Comparison of ENCODE assay signal across 9 mouse cellular contexts in the genomic region with DNA sequence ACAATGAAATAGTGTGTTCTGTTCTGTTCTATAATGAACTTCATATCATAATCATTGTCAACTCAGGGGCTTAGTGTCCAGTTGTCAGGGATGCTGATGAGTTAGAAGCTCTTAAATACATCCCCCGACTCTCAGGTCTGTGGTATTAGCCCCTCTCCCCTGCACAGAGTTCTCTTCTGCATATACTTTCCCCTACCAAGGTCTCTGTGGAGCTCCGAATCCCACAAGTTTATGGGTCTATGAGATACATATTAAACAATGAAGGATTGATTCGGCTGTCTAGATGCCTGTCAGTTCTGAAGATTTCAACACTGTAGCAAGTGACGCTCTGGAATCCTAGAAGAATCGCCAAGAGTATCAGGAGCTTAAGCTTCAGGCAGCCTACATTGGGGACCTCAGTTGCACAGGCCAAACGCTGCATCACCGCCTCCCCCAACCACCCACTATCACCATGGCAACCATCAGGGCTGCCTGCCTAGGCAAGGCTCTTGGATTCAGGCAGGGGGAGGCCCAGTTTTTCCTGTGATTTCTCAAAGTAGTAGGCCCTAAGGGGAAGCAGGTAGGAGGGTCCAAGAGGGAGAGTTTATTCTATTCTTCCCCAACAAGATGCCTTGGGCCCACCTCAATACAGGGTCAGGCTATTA.
DNase-seq lines count a peak whose midpoint lies in the region; ATAC-seq and TF ChIP-seq lines count a peak whose summit lies in the region.
"Had no signal": no experiment of that assay in that cellular context is flagged by ENCODE, and none has a peak within 500 bp of the region (broad histone marks: within the 10 kb centered on the region; RNA-seq: fewer than 3 reads in every experiment).

No protein-coding gene starts in this region.

- no peak for TF ChIP-seq CTCF in cortical plate, adult 2 months (IDR thresholded peaks at IDR 0.05; ENCODE audit: extremely low read depth, insufficient read depth, low read length)

- peak; percentile 95 for DNase-seq in brain, adult 2 months (ENCODE audit: low read depth, low spot score)
- DNase-seq in hindbrain, embryonic 11.5 days (ENCODE audit: low spot score), result peak; percentile 60
- peak; percentile 80 to 87 for DNase-seq in left cerebral cortex, postnatal 36 days (ENCODE audit: low spot score in 2 of 2)
- DNase-seq in right cerebral cortex, adult 2 months (ENCODE audit: low spot score in 2 of 2), result peak; percentile 87 to 88
- no peak for DNase-seq in thymus, postnatal 25 days
- DNase-seq in adrenal gland, adult (ENCODE audit: inconsistent age in 2 of 2, low spot score in 1 of 2), result no peak
- DNase-seq in kidney, adult 8-10 months, result no peak

- H3K4me3 ChIP-seq in cortical plate, adult 2 months (ENCODE audit: insufficient read depth, low read length), result no peak overlapping the region
- H3K4me3 ChIP-seq in hindbrain, embryonic 11.5 days (ENCODE audit: low read depth, low read length), result no peak overlapping the region
- H3K4me3 ChIP-seq: heart, embryonic 15.5 days had no signal

- no peaks in the 10 kb centered on the region for H3K9me3 ChIP-seq in hindbrain, embryonic 11.5 days (ENCODE audit: control insufficient read depth, low read length)
- H3K9me3 ChIP-seq: heart, embryonic 15.5 days had no signal

- TF ChIP-seq POLR2A in cortical plate, adult 2 months (IDR thresholded peaks at IDR 0.05; ENCODE audit: extremely low read depth, insufficient read depth, low read length), result no peak

- WGBS in hindbrain, embryonic 11.5 days, result 52% methylated on average over 7 of the region's 7 CpGs

- H3K4me1 ChIP-seq in cortical plate, adult 2 months (ENCODE audit: control insufficient read depth, insufficient read depth, low read length), result peaks cover 9% of the 10 kb centered on the region
- no peaks in the 10 kb centered on the region for H3K4me1 ChIP-seq in hindbrain, embryonic 11.5 days (replicated peaks; ENCODE audit: control insufficient read depth, insufficient read depth, low read length)
- H3K4me1 ChIP-seq: heart, embryonic 15.5 days had no signal

- no peak overlapping the region for H3K9ac ChIP-seq in hindbrain, embryonic 11.5 days (ENCODE audit: low read depth, low read length)
- H3K9ac ChIP-seq: heart, embryonic 15.5 days had no signal

- ATAC-seq in hindbrain, embryonic 11.5 days (ENCODE audit: low FRiP score), result peak; percentile 67; the same call in 1 of the 2 replicates

- no peaks in the 10 kb centered on the region for H3K27me3 ChIP-seq in hindbrain, embryonic 11.5 days (ENCODE audit: control insufficient read depth, insufficient read depth, low read length)
- H3K27me3 ChIP-seq: heart, embryonic 15.5 days had no signal

- H3K36me3 ChIP-seq in hindbrain, embryonic 11.5 days (ENCODE audit: control insufficient read depth, insufficient read depth, low read length), result no peaks in the 10 kb centered on the region
- H3K36me3 ChIP-seq: heart, embryonic 15.5 days had no signal

- H3K4me2 ChIP-seq in hindbrain, embryonic 11.5 days (replicated peaks; ENCODE audit: low read depth, low read length), result no peak overlapping the region
- H3K4me2 ChIP-seq: heart, embryonic 15.5 days had no signal

- intact Hi-C loops in left cerebral cortex, postnatal 36 days (cut with DNase I), result loop anchor here (10.0 kb wide), 1 partner anchor 63 kb away; no protein-coding TSS in a partner anchor

- peak overlapping the region; percentile 57; the same call in 1 of the 2 replicates for H3K27ac ChIP-seq in cortical plate, adult 2 months (ENCODE audit: insufficient read depth, low read length)
- H3K27ac ChIP-seq in hindbrain, embryonic 11.5 days (ENCODE audit: low read depth, low read length), result no peak overlapping the region
- H3K27ac ChIP-seq: heart, embryonic 15.5 days had no signal

Comparison
In these comparisons a context has a peak if more than half of its experiments do, and no peak if none do; other contexts are left out.
1. DNase-seq: peak in brain, adult 2 months (single experiment), hindbrain, embryonic 11.5 days (single experiment), left cerebral cortex, postnatal 36 days (2 of 2) and right cerebral cortex, adult 2 months (2 of 2); none in thymus, postnatal 25 days (single experiment), adrenal gland, adult (0 of 2) and kidney, adult 8-10 months (0 of 2).